Mouse (Mus musculus) E14TG2a.4 (cell line): Measurements from ENCODE around the gene Dhrs1.

Source experiments
- CTCF ChIP-seq: conservative IDR thresholded peaks from 2 replicates; pipeline ENCODE4 v1.5.1; 2014; ENCODE audit warnings: low read length
- NANOG ChIP-seq: IDR thresholded peaks from 2 replicates; pipeline ENCODE4 v1.6.1; 2014; ENCODE audit warnings: borderline replicate concordance, low read length, mixed read lengths
- POU5F1 ChIP-seq: IDR thresholded peaks from 2 replicates; pipeline ENCODE4 v1.6.1; 2014; ENCODE audit warnings: low read length, borderline replicate concordance

GRCm38 (mm10) chr14:55716884-55717283 is 28.6 kb downstream of the Dhrs1 start:
- TF ChIP-seq CTCF (no peak), POU5F1 (no peak), NANOG (no peak)
